Mouse (Mus musculus): ENCODE results near the gene Pcsk4.

The Pcsk4 gene

DNA sequence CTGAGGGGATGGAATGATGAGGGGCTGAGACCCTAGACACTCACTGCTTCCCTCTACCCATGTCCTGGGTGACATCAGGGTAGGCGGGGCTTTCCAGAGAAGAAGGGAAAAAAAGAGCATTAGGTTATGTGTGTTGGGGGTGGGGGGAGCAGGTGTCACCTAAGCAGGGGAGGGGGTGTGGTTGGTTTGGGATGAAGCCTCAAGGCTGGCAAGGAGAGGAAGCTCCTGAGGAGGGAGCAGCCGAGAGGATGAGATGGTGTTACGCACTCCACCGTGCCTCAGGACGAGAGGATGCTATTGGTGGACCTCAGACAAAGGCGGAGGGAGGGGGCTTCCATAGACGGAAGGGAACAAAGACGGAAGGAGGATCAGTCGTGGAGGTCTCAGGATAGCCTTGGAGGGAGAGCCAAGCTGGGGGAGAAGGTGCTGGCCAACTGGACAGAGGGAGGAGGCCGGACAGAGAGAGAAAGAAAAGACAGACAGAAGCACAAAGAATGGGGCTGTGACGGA, 28.6 kb downstream of the Pcsk4 start:
- DNase-seq (ENCODE audit: extremely low read depth, insufficient read length, low spot score), result no peak

DNA sequence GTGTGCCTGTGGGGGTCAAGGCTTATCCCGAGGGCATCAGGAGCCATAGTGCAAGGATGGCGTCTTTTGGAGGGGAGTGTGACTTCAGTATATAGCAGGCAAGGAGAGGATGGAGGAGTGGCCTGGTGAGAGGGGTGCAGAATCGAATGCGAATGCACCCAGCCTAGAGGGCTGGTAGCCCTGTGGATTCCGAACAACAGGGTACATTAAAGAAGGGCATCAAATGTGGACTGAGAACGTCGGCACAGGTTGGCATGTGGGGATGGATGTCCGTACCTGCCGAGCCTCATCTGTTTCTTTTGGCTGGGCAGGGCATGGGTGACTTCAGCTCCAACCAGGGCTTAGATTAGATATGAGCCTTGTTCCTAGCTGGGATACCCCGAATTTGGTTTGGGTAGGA, 29.5 kb downstream of the Pcsk4 start:
- no peak for DNase-seq (ENCODE audit: extremely low read depth, insufficient read length, low spot score)

DNA sequence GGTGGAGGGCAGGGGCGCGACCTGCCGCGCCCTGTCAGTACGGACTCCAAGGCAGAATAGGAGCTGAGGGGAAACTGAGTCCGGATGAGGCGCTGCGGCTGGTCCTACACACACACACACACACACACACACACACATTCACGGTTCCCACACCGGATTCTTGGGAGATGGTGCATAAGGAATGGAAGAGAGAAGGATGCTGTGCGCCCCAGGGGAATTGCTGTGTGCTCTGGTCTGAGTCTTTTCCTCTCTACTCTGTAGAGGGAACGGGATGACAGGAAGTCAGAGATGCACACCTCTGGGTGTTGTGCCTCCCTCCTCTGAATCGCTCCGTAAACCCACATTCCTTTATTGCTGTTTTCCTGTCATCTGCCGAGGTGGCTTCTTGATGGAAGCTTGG, 30.0 kb downstream of the Pcsk4 start:
- DNase-seq (ENCODE audit: extremely low read depth, insufficient read length, low spot score), result no peak

DNA sequence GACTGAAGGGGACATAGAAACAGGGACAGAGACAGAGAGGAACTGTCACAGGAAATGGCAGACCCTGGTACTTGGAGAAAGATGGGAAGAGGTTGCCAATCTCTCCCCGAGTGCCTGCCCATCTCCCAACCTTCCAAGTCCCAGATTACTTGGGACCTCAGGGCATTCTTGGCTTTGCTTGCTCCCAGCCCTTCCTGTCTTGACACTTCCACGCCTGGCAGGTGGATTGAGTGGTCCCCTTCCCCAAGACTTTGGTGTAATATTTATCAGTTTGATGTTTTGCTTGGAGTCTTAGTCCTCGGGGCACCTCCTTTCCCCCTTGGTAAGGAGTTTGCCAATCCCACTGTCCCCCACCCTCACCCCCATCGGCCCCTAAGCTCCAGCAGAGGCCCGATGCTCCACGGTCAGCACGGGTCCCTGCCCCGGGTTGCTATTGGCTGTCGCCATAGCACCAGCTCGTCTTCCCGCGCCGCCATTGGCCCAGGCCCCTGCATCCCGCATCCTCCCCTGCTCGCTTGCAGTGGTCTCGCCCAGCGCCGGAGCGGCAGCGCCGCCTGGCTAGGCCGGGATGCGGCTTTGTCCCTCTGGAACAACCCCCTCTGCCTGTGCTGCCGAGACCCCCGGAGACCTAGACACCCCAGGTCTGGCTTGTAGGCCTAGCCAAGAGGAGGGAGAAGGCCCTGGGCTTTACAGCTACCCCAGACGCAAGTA, 30.6 kb downstream of the Pcsk4 start:
- no peak for DNase-seq (ENCODE audit: extremely low read depth, insufficient read length, low spot score)

DNA sequence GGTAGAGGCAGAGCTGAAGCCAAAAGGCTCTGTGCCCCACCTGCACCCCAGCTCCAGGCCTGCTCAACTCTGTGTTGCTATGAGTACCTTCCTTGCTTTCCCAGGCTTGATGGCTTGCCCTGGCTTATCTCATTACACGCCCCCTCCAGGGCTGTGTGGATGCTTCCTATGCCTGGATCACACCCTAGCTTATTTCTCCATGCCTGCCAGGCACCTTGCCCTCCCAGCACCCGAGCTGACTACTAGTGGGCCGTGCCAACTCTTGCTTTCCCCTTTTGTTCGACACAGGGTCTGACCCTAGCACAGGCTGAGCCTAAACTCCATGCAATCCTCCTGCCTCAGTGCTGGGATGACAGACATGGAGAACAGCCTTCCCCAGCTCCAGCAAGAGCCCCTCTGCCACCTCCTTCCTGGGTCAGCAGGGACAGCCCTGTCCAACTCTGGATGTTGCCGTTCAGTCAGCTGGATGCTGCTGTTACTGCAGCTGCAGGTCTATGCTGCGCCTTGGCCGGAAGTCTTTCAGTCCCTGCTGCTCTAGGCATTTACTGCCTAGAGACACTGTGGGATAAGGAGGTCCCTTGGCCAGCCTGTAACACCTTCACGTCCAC, 31.7 kb downstream of the Pcsk4 start:
- no peak for DNase-seq (ENCODE audit: extremely low read depth, insufficient read length, low spot score)

DNA sequence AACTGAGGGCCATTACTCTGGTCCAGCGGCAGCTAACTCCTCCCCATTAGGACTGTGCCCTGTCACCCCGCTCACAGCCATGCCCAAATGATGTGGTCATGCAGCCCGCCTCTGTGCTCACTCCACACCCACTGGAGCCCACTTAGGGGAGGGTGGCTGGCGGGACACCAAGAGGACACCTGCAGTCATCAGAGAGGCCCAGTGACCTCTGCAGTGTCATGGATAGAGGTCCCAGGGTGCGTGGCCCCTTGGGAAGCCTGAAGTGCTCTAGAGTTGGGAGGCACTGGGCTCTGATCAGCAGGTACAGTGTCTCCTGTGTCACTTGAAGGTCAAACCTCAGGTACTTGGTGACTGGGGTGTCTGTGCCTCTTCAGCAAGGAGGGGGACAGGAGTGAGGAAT, 32.5 kb downstream of the Pcsk4 start:
- DNase-seq (ENCODE audit: extremely low read depth, insufficient read length, low spot score), result no peak

DNA sequence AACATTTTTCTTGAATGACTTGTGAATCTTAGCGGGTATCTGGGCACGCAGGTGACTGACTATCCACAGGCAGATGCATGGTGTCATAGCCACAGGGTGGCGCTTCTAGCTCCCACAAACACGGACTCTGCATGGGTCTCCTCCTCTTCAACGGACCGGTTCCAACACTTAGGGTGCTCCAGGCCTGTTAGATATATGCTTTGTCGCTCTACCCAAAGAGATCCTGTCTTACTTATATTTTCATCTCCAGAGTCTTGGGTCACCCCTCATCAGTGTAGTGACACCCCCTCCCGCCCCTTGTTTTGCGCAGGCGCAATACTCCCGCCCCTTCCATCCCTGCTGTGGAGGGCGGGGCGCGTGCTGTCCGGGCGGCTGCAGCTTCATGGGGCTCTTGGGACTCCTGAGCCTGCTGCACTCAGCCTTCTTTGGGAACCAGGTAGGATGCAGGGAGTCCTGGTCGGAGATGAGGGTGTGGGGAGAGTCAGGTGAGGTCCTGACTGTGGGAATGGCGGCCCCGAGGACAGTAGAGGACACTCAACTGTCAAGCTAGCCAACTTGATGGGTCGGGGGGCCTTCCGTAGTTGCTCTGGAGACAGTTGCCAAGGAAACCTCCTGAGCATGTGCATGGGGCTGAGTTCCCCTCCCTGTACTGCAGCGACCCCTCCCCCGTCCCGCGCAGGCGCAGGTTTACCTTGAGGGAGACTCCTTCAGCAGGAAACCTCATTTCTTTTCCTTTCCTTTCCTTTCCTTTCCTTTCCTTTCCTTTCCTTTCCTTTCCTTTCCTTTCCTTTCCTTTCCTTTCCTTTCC, 33.5 kb downstream of the Pcsk4 start, which contains the start of gene Apc2:
Apc2 (plus strand) TSS at position 360 of the 808 bp plus-strand sequence.
- no peak for DNase-seq (ENCODE audit: extremely low read depth, insufficient read length, low spot score)

DNA sequence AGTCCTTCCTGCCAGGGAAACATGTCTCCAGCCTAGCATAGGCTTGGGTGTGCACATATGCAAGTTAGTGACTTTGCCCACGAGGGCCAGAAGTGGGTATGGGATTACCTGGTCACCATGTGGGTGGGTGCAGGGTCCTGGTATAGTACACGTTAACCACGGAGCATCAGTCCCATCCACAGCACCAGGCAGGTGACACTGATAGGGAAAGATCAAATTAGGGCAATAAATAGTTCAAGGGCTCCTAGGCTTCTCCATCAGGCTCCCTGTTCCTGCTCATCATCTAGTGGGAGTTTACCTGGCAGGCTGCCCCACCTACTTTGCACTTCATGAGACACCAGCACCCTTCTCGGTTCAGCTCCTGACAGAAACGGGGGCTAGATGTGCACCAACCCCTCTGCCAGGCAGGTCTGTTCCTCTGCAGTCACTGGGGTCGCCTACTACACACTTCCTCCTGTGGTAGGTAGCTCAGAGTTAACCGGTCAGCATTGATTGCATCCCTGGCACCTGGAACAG, 34.5 kb downstream of the Pcsk4 start:
- DNase-seq (ENCODE audit: extremely low read depth, insufficient read length, low spot score), result no peak

DNA sequence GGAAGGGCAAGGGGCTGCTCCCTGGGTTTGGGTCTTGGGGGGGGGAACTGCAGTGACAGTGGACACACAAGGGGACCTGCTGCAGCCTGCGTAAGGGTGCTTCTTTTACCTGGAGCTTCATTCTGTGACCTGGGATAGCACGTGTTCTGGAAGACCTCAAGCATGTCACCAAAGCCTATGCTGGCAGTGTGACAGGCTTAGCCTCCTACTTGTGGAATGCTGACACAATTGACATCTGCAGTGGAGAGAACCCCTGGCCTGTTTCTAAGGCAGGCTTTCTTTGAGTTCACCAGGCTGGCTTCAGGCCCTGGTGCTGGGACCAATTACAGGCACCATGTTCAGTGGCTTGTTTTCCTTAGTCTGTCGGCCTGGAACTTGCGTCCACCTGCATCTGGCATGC, 35.0 kb downstream of the Pcsk4 start:
- no peak for DNase-seq (ENCODE audit: extremely low read depth, insufficient read length, low spot score)

DNA sequence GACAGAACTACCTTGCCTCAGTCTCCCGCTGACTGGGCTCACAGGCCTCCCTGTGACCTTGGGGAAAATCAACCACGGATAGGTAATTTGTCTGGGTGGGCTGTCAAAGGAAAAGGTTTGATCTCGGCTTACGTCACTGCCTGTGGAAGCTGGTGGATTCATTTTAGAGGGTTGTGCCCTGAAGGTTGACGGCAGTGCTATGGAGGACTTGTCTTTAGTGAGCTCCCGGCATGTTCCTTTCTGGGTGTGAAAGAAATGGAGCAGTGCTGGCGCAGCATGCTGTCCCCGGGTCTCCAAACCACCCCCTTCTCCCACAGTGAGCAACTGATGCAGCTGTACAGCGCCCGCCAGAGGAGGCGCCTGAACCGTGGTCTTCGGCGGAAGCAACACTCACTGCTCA, 36.0 kb downstream of the Pcsk4 start:
- DNase-seq (ENCODE audit: extremely low read depth, insufficient read length, low spot score), result no peak

DNA sequence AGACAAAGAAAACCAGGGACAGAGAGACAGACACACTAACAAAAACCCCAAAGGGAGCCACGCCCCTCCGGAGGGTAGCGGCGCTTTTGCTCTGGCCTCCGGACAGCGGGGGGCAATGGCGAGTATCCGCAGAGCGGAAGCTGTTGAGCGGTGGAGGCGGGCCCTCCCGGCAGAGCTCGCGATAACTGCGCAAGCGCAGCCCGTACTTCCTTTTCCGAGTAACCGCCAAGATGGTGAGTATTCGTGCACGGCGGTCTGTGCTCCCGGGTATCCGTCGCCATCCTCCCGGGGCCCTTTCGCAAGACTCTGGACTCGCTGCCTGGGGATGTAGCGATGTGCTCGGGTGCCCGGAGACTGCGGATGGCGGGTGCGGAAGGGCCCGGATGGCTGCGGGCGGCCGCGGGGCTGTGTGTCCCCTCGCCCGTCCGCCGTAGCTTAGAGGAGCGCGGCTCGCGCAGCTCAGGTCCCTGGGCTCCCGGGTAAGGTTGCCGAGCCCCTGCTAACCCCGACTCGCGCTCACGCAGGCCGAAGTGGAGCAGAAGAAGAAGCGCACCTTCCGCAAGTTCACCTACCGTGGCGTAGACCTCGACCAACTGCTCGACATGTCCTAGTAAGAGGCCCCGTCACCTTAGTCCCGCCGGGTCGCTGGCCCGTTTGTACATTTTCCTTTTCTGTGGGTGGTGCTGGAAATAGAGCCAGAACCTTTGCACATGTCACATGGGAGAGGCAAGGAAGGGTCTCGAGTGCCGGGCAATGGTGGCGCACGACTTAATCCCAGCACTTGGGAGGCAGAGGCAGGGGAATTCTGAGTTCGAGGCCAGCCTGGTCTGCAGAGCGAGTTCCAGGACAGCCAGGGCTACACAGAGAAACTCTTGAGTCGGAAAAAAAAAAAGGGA, 36.8 kb downstream of the Pcsk4 start, which contains the start of gene Rps15:
Rps15 (plus strand) TSS at position 203 of the 896 bp plus-strand sequence.
- peak; percentile 96 for DNase-seq (ENCODE audit: extremely low read depth, insufficient read length, low spot score)

DNA sequence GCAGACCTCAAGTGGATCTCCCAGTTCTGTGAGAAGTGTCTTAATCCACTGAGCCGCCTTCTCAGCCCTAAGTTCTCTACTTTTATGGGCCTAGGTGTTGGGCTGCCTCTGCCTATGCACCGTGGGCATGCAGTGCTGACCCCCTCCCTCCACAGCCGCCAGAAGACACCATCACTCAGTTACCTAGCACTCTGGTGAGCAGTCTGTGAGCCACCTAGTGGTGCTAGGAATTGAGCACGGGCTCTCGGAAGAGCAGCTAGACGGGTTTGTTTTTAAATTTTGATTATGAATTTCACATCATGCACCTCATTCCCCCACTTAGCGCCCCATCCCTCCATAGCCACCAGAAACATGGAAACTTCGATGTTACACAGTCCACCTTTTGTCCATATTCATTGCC, 40.6 kb downstream of the Pcsk4 start:
- no peak for DNase-seq (ENCODE audit: extremely low read depth, insufficient read length, low spot score)

DNA sequence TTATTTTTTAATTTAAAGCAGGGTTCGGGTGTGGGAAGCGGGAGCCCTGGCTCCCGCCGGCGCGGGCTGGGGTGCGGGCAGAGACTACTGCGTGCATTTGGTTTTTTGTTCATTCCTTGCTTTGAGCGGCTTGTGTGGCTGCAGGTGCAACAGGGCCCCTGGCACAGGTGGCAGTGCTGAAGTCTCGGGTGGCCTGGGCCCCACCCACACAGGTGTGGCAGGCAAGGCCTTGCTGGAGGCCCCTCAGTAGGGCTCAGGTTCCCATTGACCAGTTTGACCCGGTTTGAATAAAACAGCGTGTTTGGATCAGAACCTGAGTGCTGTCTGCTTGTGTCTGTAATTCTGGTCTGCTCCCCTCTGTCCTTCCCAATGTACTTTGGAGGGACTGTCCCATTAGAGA, 41.2 kb downstream of the Pcsk4 start:
- no peak for DNase-seq (ENCODE audit: extremely low read depth, insufficient read length, low spot score)

DNA sequence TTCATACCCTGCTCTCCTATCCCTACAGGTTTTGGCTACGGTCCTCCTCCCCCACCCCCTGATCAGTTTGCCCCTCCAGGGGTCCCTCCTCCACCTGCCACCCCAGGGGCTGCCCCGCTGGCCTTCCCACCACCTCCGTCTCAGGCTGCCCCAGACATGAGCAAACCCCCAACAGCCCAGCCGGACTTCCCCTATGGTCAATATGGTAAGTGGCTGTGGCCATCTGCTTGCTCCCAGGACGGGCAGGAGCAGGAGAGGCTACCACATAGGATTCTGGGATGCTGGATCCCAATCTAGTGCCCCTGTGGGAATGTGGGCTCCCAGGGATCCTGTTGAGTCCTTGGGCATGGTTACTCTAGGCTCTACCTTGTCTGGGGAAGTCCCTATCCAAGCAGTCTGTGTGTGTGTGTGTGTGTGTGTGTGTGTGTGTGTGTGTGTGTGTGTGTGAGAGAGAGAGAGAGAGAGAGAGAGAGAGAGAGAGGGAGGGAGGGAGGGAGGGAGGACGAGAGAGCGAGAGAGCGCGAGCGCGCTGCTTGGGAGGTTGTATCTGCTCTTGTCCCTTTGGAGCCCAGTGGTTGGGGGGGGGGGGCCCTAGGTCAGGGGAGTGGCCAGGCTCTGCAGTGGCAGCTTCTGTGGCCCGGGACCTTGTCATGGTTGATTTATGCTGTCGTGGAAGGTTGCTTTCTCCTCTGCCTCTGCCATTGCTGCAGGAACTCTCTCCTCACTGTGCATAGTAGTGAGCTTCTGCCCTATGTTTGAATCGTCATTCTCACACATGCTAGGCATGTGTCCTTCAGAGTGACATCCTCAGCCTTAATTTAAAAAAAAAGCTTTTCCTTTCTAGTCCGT, 43.9 kb downstream of the Pcsk4 start:
- DNase-seq (ENCODE audit: extremely low read depth, insufficient read length, low spot score), result no peak

DNA sequence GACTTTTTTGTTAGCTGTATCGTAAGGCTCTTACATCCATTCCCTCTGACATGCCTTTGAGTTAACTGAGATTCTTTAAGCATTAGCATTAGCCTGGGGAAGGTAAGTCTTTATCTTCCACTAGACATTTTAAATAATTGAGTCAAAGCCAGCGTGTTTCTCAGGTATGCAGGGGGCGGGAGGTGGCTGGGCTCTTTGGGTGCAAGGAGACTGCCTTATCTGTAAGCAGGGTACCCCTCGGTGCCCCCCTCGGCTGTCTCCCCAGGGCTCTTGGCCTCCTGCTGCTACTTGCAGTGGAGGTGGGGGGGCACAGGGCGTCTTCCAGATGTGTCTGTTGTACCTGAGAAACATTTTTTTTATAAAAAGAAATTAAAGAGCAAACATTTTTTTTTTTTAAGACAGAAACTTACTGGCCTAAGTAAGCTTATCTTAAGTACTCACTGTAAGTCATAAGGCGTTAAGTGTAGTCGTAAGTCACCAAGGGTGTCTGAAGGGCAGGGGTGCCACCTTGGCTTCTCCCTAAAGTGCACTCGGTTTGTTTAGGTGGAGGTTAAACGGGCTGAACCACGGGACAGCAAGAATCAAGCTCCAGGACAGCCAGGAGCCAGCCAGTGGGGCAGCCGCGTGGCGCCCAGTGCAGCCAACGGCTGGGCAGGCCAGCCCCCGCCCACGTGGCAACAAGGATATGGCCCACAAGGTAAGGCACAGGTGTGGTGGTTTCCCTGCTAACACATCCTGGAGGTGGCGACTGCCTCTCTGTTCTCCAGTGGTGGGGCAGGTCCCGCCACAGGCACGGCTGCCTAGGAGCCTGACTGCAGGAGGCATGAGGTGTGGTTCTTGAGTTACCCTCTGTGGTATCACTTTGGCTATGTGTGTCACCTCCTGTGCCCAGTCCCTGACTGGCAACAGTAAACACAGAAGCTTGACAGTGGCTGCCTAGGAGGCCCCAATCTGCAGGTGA, 46.5 kb downstream of the Pcsk4 start:
- no peak for DNase-seq (ENCODE audit: extremely low read depth, insufficient read length, low spot score)

DNA sequence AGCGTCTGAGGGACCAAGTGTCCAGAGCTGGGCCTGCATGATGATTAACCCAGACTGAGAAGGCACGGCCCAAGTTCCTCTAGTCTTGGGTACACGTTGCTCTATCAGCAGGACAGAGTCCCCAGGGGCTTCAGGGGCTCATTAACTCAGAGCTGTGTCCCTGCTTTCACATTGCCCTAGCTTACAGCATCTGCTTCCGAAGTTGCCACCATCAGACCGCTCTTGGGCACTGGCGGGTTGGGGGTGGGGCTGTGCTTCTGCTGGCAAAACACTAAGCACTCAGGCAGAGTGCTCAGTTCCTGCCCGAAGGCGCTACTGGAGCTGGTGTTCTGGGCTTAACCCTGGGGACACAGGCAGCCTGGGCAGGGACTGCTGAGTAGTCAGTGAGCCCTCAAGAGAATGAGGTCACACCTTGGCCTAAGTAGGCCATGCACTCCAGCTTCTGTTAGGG, 47.4 kb downstream of the Pcsk4 start:
- no peak for DNase-seq (ENCODE audit: extremely low read depth, insufficient read length, low spot score)

DNA sequence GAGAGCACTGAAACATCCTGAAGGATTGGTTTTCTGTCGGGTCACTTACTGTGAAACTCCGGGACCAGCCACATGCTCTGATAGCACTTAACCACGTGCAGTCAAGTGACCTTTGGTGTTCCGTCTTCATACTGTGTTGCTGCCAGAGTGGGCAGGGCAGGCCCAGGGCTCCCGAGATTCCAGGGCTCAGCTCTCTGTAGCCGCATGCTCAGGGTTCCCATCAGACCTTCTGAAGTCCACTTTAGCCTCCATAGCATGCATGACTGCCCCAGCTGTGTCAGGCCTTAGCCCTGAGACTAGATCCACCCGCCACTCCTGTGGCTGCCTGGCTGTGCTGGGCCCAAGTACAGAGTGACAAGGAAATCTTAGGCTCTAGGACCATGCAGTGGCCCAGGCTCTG, 48.0 kb downstream of the Pcsk4 start:
- no peak for DNase-seq (ENCODE audit: extremely low read depth, insufficient read length, low spot score)

DNA sequence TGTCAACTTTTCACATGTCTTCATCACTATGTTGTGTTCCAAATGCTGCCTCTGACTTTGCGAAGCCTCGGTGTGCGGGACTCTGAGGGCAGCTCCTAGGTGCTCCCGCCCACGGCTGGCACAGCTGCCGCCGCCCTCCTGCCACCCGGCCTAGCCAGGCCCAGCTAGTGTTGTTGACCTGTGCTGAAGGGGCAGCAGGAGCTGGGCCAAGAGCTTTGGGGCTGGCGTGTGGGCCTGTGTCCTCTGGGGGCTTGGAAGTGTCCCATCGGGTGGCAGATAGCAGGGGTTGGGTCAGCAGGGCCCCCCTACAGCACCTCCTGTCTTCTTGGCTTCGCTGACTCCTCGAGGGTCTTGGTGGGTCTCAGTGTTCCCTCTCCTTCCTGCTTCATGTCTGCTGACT, 50.0 kb downstream of the Pcsk4 start:
- no peak for DNase-seq (ENCODE audit: extremely low read depth, insufficient read length, low spot score)

Data from 3134 (cell line).